Comparison of ENCODE assay signal across 8 mouse cellular contexts in genomic region chr13:46502390-46502891, GRCm38 (mm10). TPM values are rescaled to one million over a fixed set of nuclear protein-coding genes. Genes with fewer than 3 reads are reported as not detected.
DNase-seq lines count a peak whose midpoint lies in the region; ATAC-seq and TF ChIP-seq lines count a peak whose summit lies in the region.

No protein-coding gene starts in this region.

- DNase-seq in ovary, postnatal 36 days (ENCODE audit: low spot score), result peak; percentile 10
- DNase-seq in ovary, postnatal 14 days (ENCODE audit: low spot score), result no peak
- DNase-seq in brain, adult 2 months (ENCODE audit: low read depth, low spot score), result peak; percentile 74
- DNase-seq in embryonic facial prominence, embryonic 14.5 days (ENCODE audit: low spot score), result peak; percentile 73
- DNase-seq in heart, postnatal 0 days (ENCODE audit: low spot score), result peak; percentile 85
- no peak for DNase-seq in spleen, adult 12 weeks (ENCODE audit: low spot score)

- 12% methylated on average over 10 of the region's 20 CpGs for WGBS in embryonic facial prominence, embryonic 14.5 days
- 2% methylated on average over 20 of the region's 20 CpGs for WGBS in heart, postnatal 0 days
- WGBS in limb, embryonic 13.5 days, result 8% methylated on average over 20 of the region's 20 CpGs
- 5% methylated on average over 20 of the region's 20 CpGs for WGBS in olfactory bulb, adult 2 months

- peak; percentile 69 for ATAC-seq in embryonic facial prominence, embryonic 14.5 days (ENCODE audit: low read depth)
- ATAC-seq in heart, postnatal 0 days (ENCODE audit: insufficient read depth, low read depth), result peak; percentile 67
- ATAC-seq in limb, embryonic 13.5 days (ENCODE audit: low FRiP score, low read depth), result peak; percentile 70

- no peaks in the 10 kb centered on the region for H3K4me1 ChIP-seq in embryonic facial prominence, embryonic 14.5 days (ENCODE audit: control insufficient read depth, insufficient read depth, low read length)
- H3K4me1 ChIP-seq in heart, postnatal 0 days (ENCODE audit: control insufficient read depth, insufficient read depth), result peaks cover 3% of the 10 kb centered on the region
- peaks cover 14% of the 10 kb centered on the region; the same call in 1 of the 2 replicates for H3K4me1 ChIP-seq in limb, embryonic 13.5 days
- peaks cover 8% of the 10 kb centered on the region; the same call in 1 of the 2 replicates for H3K4me1 ChIP-seq in olfactory bulb, adult 2 months (ENCODE audit: control insufficient read depth, insufficient read depth, low read length)

- H3K36me3 ChIP-seq in embryonic facial prominence, embryonic 14.5 days (ENCODE audit: control insufficient read depth, insufficient read depth, low read length), result no peaks in the 10 kb centered on the region
- 0 out of 2 replicates have a peak, but pooled peaks cover 3% of the 10 kb centered on the region for H3K36me3 ChIP-seq in heart, postnatal 0 days (replicated peaks; ENCODE audit: control insufficient read depth, insufficient read depth, low read length)
- no peaks in the 10 kb centered on the region for H3K36me3 ChIP-seq in limb, embryonic 13.5 days

- H3K4me2 ChIP-seq in embryonic facial prominence, embryonic 14.5 days (ENCODE audit: low read depth, low read length), result peak overlapping the region; percentile 93
- H3K4me2 ChIP-seq in heart, postnatal 0 days (ENCODE audit: low read depth, low read length), result peak overlapping the region; percentile 67
- H3K4me2 ChIP-seq in limb, embryonic 13.5 days (replicated peaks), result peak overlapping the region; percentile 89

- TF ChIP-seq POLR2A in olfactory bulb, adult 2 months (IDR thresholded peaks at IDR 0.05; ENCODE audit: insufficient read depth, low read depth, low read length), result 0 out of 2 replicates have a peak, but pooled peaks have one; percentile 22

- TF ChIP-seq EP300 in heart, postnatal 0 days (IDR thresholded peaks at IDR 0.05; ENCODE audit: low read depth), result 0 out of 2 replicates have a peak, but pooled peaks have one; percentile 38

- H3K9ac ChIP-seq in embryonic facial prominence, embryonic 14.5 days (ENCODE audit: low read depth, low read length), result peak overlapping the region; percentile 70
- peak overlapping the region; percentile 62 for H3K9ac ChIP-seq in heart, postnatal 0 days (replicated peaks; ENCODE audit: low read depth, low read length)
- H3K9ac ChIP-seq in limb, embryonic 13.5 days, result peak overlapping the region; percentile 73

- H3K9me3 ChIP-seq in embryonic facial prominence, embryonic 14.5 days (ENCODE audit: control insufficient read depth, low read length), result no peaks in the 10 kb centered on the region
- no peaks in the 10 kb centered on the region for H3K9me3 ChIP-seq in heart, postnatal 0 days (replicated peaks; ENCODE audit: control insufficient read depth, low read length)
- no peaks in the 10 kb centered on the region for H3K9me3 ChIP-seq in limb, embryonic 13.5 days

- no peaks in the 10 kb centered on the region for H3K27me3 ChIP-seq in embryonic facial prominence, embryonic 14.5 days (replicated peaks; ENCODE audit: control insufficient read depth, insufficient read depth, low read length)
- no peaks in the 10 kb centered on the region for H3K27me3 ChIP-seq in heart, postnatal 0 days (ENCODE audit: control insufficient read depth, insufficient read depth, low read length)
- H3K27me3 ChIP-seq in limb, embryonic 13.5 days, result peaks cover 4% of the 10 kb centered on the region; the same call in 1 of the 2 replicates

- no peak for TF ChIP-seq CTCF in heart, postnatal 0 days (IDR thresholded peaks at IDR 0.05; ENCODE audit: low read depth)
- TF ChIP-seq CTCF in olfactory bulb, adult 2 months (IDR thresholded peaks at IDR 0.05; ENCODE audit: insufficient read depth, low read depth, low read length), result no peak

- peak overlapping the region; percentile 50 for H3K4me3 ChIP-seq in embryonic facial prominence, embryonic 14.5 days (ENCODE audit: low read depth, low read length)
- peak overlapping the region; percentile 68 for H3K4me3 ChIP-seq in heart, postnatal 0 days (ENCODE audit: low read depth, low read length)
- peak overlapping the region; percentile 61 for H3K4me3 ChIP-seq in limb, embryonic 13.5 days
- H3K4me3 ChIP-seq in olfactory bulb, adult 2 months (ENCODE audit: insufficient read depth, low read depth, low read length), result peak overlapping the region; percentile 82

- H3K27ac ChIP-seq in embryonic facial prominence, embryonic 14.5 days (replicated peaks; ENCODE audit: low read depth, low read length), result no peak overlapping the region
- H3K27ac ChIP-seq in heart, postnatal 0 days (ENCODE audit: low read depth), result peak overlapping the region; percentile 95
- no peak overlapping the region for H3K27ac ChIP-seq in limb, embryonic 13.5 days
- H3K27ac ChIP-seq in olfactory bulb, adult 2 months (ENCODE audit: insufficient read depth, low read depth, low read length), result peak overlapping the region; percentile 64; the same call in 1 of the 2 replicates

RNA-seq across cellular contexts. Expression of gene Cap2, which starts 0.8 kb away (rescaled TPM):
- polyA plus RNA-seq in embryonic facial prominence, embryonic 14.5 days (2014; fragmentation: Nextera tagmentation; extraction: Ambion mirVana), result 31.6 and 35.1 TPM in 2 replicates
- total RNA-seq in heart, postnatal 0 days (2014; rRNA removed; ENCODE audit: low replicate concordance), result 182 and 257 TPM in 2 replicates
- 144 and 146 TPM in 2 replicates for polyA plus RNA-seq in heart, postnatal 0 days (2015; fragmentation: Nextera tagmentation; extraction: Ambion mirVana)
- polyA plus RNA-seq in limb, embryonic 13.5 days (2015; fragmentation: Nextera tagmentation; extraction: Ambion mirVana), result 18.8 and 21.0 TPM in 2 replicates
- polyA plus RNA-seq in olfactory bulb, adult 2 months (2012; ENCODE audit: insufficient read depth, insufficient read length, low replicate concordance, missing spikeins), result not detected in 2 replicates

Comparison
In these comparisons a context has a peak if more than half of its experiments do, and no peak if none do; other contexts are left out.
1. DNase-seq: peak in ovary, postnatal 36 days (single experiment), brain, adult 2 months (single experiment), embryonic facial prominence, embryonic 14.5 days (single experiment) and heart, postnatal 0 days (single experiment); none in ovary, postnatal 14 days (single experiment) and spleen, adult 12 weeks (single experiment).
2. H3K27ac ChIP-seq: peak in heart, postnatal 0 days (single experiment) and olfactory bulb, adult 2 months (single experiment); none in embryonic facial prominence, embryonic 14.5 days (single experiment) and limb, embryonic 13.5 days (single experiment).
3. RNA of gene Cap2, which starts 0.8 kb away (polyA plus RNA-seq): 144 to 146 TPM in heart, postnatal 0 days, 31.6 to 35.1 TPM in embryonic facial prominence, embryonic 14.5 days and 18.8 to 21.0 TPM in limb, embryonic 13.5 days; not detected in olfactory bulb, adult 2 months; every median in the first group is over 10 times any median in the second.
4. Peak in every context shown above with its lines, with median percentiles within 50 percentile points of each other: ATAC-seq, H3K4me2 ChIP-seq, H3K4me3 ChIP-seq and H3K9ac ChIP-seq.